Mouse (Mus musculus) cortical plate, adult 2 months (tissue): Measurements from ENCODE around the gene Cilp.

ENCODE experiments used
- CTCF ChIP-seq: fragments of 200-500 bp; IDR thresholded peaks from 2 replicates; pipeline ENCODE4 v1.5.1; 2011; ENCODE audit warnings: mild to moderate bottlenecking, control low read depth, low read length; ENCODE audit not compliant: insufficient read depth; ENCODE audit errors: extremely low read depth
- POLR2A ChIP-seq: fragments of 200-500 bp; IDR thresholded peaks from 2 replicates; pipeline ENCODE4 v1.6.1; 2011; ENCODE audit warnings: mild to moderate bottlenecking, low read length, control low read depth; ENCODE audit not compliant: insufficient read depth; ENCODE audit errors: extremely low read depth

GRCm38 (mm10) chr9:65244036-65244806 lies 20.8 kb upstream of the Cilp start:
- no peak for TF ChIP-seq CTCF
- no peak for TF ChIP-seq POLR2A
